Mouse (Mus musculus) hindbrain, embryonic 15.5 days (tissue): ENCODE results near the gene Imp3. TPM values are rescaled to one million over a fixed set of nuclear protein-coding genes. Genes with fewer than 3 reads are reported as not detected.
"Not testable (repeated sequence)": the region's sequence is repeated elsewhere in the genome, so short reads cannot be mapped to it uniquely, and the experiment has no call there.

Experiments used
- ATAC-seq: fragments of 200-750 bp; cut with Nextera tagmentation; 2 replicates; pipeline ENCODE4 v1.8.0; 2017; ENCODE audit warnings: low read depth, moderate number of reproducible peaks, moderate TSS enrichment; ENCODE audit not compliant: low FRiP score
- H3K27ac ChIP-seq: fragments of 300-500 bp; sonication (generic); replicated peaks from 2 replicates; pipeline ENCODE4 v1.5.1; 2015; ENCODE audit warnings: mild to moderate bottlenecking, inconsistent platforms
- H3K27me3 ChIP-seq: fragments of 300-500 bp; sonication (generic); 2 replicates; pipeline ENCODE4 v1.6.1; 2015; ENCODE audit warnings: control low read depth, inconsistent platforms
- H3K36me3 ChIP-seq: fragments of 300-500 bp; sonication (generic); 2 replicates; pipeline ENCODE4 v1.6.1; 2015; ENCODE audit warnings: control low read depth, inconsistent platforms
- H3K4me1 ChIP-seq: fragments of 300-500 bp; sonication (generic); replicated peaks from 2 replicates; pipeline ENCODE4 v1.6.1; 2015; ENCODE audit warnings: control low read depth, inconsistent platforms
- H3K4me2 ChIP-seq: fragments of 300-500 bp; sonication (generic); 2 replicates; pipeline ENCODE4 v1.6.1; 2015; ENCODE audit warnings: moderate library complexity, mild to moderate bottlenecking, inconsistent platforms
- H3K4me3 ChIP-seq: fragments of 300-500 bp; sonication (generic); 2 replicates; pipeline ENCODE4 v1.5.1; 2015; ENCODE audit warnings: mild to moderate bottlenecking, inconsistent platforms
- H3K9ac ChIP-seq: fragments of 300-500 bp; sonication (generic); 2 replicates; pipeline ENCODE4 v1.6.1; 2015; ENCODE audit warnings: inconsistent platforms
- H3K9me3 ChIP-seq: fragments of 300-500 bp; sonication (generic); 2 replicates; pipeline ENCODE4 v1.6.1; 2016; ENCODE audit warnings: control low read depth, inconsistent platforms
- WGBS: fragments of 180-500 bp; shearing (Covaris S2); methylation state at CpG from one replicate; pipeline ENCODE4 v1.1.7; 2015; 5-methylcytosine and 5-hydroxymethylcytosine counted together
- polyA plus RNA-seq: library from polyadenylated mRNA; unstranded; fragments of >200 nt; fragmentation: Nextera tagmentation; extraction: Ambion mirVana; gene quantifications from 2 replicates; pipeline ENCODE4 v1.2.1, GENCODE M21; 2015

Imp3 gene
- polyA plus RNA-seq, 1 experiment from 2014 or later = 70.7 TPM

DNA sequence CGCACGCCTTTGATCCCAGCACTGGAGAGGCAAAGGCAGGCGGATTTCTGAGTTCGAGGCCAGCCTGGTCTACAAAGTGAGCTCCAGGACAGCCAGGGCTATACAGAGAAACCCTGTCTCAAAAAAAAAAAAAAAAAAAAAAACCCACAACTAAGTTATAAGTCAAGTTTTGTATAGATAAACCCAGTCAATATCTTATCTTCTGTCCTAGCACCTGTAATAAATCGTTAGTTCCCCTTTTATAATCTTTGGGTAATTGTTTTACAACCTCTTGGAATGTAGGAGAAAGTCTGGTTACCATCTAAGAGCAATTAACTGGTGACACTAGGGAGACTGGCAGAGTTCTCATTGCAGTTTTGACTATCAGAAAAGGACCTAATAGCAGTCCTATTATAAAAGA, 11.4 kb downstream of the Imp3 start:
- ATAC-seq, H3K4me2 ChIP-seq, H3K27ac ChIP-seq, H3K9ac ChIP-seq, H3K4me3 ChIP-seq, H3K9me3 ChIP-seq, H3K36me3 ChIP-seq, H3K27me3 ChIP-seq: not testable (repeated sequence)
- peaks cover 12% of the 10 kb centered on the region for H3K4me1 ChIP-seq
- 92% methylated on average over 5 of the region's 5 CpGs for WGBS

- peak overlapping the region; percentile 76 for H3K4me3 ChIP-seq
- H3K27ac ChIP-seq = no peak overlapping the region
- peak overlapping the region; percentile 78 for H3K4me2 ChIP-seq
- no peaks in the 10 kb centered on the region for H3K36me3 ChIP-seq
- ATAC-seq = no peak
- H3K9ac ChIP-seq = peak overlapping the region; percentile 36; the same call in 1 of the 2 replicates
- 30% methylated on average over 13 of the region's 13 CpGs for WGBS
- peaks cover 12% of the 10 kb centered on the region for H3K4me1 ChIP-seq
- no peaks in the 10 kb centered on the region for H3K9me3 ChIP-seq
- no peaks in the 10 kb centered on the region for H3K27me3 ChIP-seq
These were observed 12.5 kb downstream of the Imp3 start for GRCm38 (mm10) chr9:56949767-56950166.

GRCm38 (mm10) chr9:56950414-56951400, 13.4 kb downstream of the Imp3 start, which contains the start of gene Snupn:
Gene Snupn (plus strand): TSS chr9:56950878.
- Histone ChIP-seq H3K4me3 (peak within 1 kb of the TSS; percentile 76), H3K27ac (peak within 1 kb of the TSS; percentile 88), H3K9me3 (no peaks in the 10 kb centered on the region), H3K36me3 (no peaks in the 10 kb centered on the region), H3K27me3 (no peaks in the 10 kb centered on the region), H3K4me1 (peaks cover 12% of the 10 kb centered on the region), H3K9ac (peak within 1 kb of the TSS; percentile 82), H3K4me2 (peak within 1 kb of the TSS; percentile 78)
- ATAC-seq = peak; percentile 100
- WGBS = under 1% methylated on average over 50 of the region's 50 CpGs

- Histone ChIP-seq H3K27me3 (no peaks in the 10 kb centered on the region), H3K4me1 (peaks cover 12% of the 10 kb centered on the region), H3K9me3 (no peaks in the 10 kb centered on the region), H3K36me3 (peaks cover 5% of the 10 kb centered on the region; the same call in 1 of the 2 replicates), H3K4me2 (no peak overlapping the region), H3K4me3 (no peak overlapping the region), H3K27ac (no peak overlapping the region), H3K9ac (no peak overlapping the region)
- ATAC-seq = no peak
- 97% methylated on average over 1 of the region's 1 CpGs for WGBS
These were observed 16.3 kb downstream of the Imp3 start for GRCm38 (mm10) chr9:56953562-56953961.

DNA sequence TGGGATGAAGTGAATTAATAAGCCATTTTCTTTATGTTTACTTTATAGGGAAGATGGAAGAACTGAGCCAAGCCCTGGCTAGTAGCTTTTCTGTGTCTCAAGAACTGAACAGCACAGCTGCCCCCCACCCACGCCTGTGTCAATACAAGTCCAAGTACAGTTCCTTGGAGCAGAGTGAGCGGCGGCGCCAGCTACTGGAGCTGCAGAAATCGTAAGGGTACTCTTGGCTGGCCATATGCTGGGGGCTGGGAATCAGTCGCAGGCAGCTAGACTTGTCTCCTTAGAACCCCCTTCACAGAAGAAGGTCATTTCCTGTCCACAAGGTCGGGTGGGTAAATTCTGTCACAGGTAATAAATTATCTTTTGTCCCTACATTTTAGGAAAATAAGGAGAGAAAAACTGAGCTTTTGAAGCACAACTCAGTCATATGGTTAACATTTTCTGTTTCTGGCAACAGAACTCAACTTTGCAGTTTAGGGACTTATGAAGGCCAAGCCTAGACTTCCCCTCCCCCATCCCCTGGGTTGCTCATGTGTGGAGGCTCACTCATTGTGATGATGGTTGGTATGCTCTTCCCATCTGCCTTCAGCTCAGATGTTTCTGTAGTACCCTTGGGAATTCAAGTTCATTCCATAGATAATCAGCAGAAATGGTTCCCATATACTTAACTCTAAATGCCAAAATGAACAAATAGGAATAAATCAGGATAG, 19.8 kb downstream of the Imp3 start:
- no peak overlapping the region for H3K4me2 ChIP-seq
- no peak overlapping the region for H3K4me3 ChIP-seq
- ATAC-seq = no peak
- H3K9me3 ChIP-seq = no peaks in the 10 kb centered on the region
- H3K27me3 ChIP-seq = no peaks in the 10 kb centered on the region
- peaks cover 24% of the 10 kb centered on the region for H3K36me3 ChIP-seq
- no peaks in the 10 kb centered on the region for H3K4me1 ChIP-seq
- WGBS = 85% methylated on average over 7 of the region's 7 CpGs
- H3K9ac ChIP-seq = no peak overlapping the region
- no peak overlapping the region for H3K27ac ChIP-seq

DNA sequence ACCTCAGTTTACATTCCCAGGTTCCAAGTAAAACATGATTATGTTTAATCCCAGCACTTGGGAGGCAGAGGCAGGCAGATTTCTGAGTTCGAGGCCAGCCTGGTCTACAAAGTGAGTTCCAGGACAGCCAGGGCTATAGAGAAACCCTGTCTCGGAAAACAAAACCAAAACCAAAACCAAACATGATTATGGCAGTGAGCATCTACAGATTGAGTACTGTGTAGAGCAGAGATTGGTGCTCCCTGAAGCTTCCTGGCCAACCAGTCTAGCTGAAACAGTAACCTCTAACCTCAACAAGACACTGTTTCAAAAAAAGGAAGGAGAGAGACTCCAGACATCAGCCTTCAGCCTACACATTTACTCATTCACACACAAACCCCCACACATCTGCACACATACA, 21.4 kb downstream of the Imp3 start:
- Histone ChIP-seq H3K4me2 (no peak overlapping the region), H3K4me3 (no peak overlapping the region), H3K27me3 (no peaks in the 10 kb centered on the region), H3K4me1 (no peaks in the 10 kb centered on the region), H3K36me3 (peaks cover 36% of the 10 kb centered on the region), H3K9me3 (no peaks in the 10 kb centered on the region), H3K9ac (no peak overlapping the region), H3K27ac (no peak overlapping the region)
- ATAC-seq = no peak
- 95% methylated on average over 2 of the region's 2 CpGs for WGBS

DNA sequence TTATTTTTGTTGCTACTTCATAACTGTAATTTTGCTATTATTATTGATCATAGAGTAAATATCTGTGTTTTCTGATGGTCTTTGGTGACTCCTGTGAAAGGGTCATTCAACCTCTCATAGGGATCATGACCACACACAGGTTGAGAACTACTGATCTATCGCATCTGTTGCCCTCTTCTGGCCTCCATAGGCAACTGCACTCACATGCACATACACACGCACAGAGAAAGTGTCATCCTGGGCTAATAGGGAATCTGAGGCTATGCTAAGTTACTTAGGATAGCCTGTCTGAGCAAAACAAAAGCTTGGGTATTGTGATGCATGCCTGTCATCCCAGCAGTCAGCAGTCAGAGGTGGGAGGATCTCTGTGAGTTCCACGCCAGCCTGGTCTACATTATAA, 24.3 kb downstream of the Imp3 start:
- no peaks in the 10 kb centered on the region for H3K27me3 ChIP-seq
- no peaks in the 10 kb centered on the region for H3K9me3 ChIP-seq
- H3K4me1 ChIP-seq = no peaks in the 10 kb centered on the region
- no peak overlapping the region for H3K4me3 ChIP-seq
- no peak overlapping the region for H3K27ac ChIP-seq
- H3K9ac ChIP-seq = no peak overlapping the region
- H3K4me2 ChIP-seq = no peak overlapping the region
- WGBS = 93% methylated on average over 3 of the region's 3 CpGs
- H3K36me3 ChIP-seq = peaks cover 47% of the 10 kb centered on the region
- ATAC-seq = no peak

DNA sequence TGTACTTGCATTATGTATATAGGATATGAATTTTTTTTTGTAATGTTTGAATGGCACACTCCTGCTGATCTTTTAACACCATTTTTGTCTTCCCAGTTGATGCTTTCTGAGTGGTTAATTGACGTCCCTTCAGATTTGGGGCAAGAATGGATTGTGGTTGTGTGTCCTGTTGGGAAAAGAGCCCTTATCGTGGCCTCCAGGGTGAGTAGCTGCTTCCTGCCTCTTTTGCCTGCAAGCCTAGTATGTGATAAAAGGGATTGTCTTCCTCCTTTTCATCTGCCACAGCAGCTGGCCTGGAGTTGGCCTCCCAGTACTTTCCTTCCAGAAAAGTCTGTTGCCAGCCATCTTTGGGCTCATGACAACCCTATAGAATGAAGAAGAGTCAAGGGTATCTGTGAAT, 32.9 kb downstream of the Imp3 start:
- Histone ChIP-seq H3K4me3 (no peak overlapping the region), H3K9me3 (no peaks in the 10 kb centered on the region), H3K27ac (no peak overlapping the region), H3K27me3 (no peaks in the 10 kb centered on the region), H3K9ac (no peak overlapping the region), H3K36me3 (peaks cover 17% of the 10 kb centered on the region), H3K4me1 (no peaks in the 10 kb centered on the region), H3K4me2 (no peak overlapping the region)
- WGBS = 84% methylated on average over 2 of the region's 2 CpGs
- no peak for ATAC-seq

GRCm38 (mm10) chr9:56973960-56974524, 36.8 kb downstream of the Imp3 start:
- H3K27me3 ChIP-seq = no peaks in the 10 kb centered on the region
- no peak overlapping the region for H3K9ac ChIP-seq
- peaks cover 20% of the 10 kb centered on the region for H3K36me3 ChIP-seq
- H3K27ac ChIP-seq = no peak overlapping the region
- ATAC-seq = no peak
- no peaks in the 10 kb centered on the region for H3K4me1 ChIP-seq
- H3K9me3 ChIP-seq = no peaks in the 10 kb centered on the region
- 92% methylated on average over 8 of the region's 8 CpGs for WGBS
- H3K4me3 ChIP-seq = no peak overlapping the region
- H3K4me2 ChIP-seq = no peak overlapping the region

DNA sequence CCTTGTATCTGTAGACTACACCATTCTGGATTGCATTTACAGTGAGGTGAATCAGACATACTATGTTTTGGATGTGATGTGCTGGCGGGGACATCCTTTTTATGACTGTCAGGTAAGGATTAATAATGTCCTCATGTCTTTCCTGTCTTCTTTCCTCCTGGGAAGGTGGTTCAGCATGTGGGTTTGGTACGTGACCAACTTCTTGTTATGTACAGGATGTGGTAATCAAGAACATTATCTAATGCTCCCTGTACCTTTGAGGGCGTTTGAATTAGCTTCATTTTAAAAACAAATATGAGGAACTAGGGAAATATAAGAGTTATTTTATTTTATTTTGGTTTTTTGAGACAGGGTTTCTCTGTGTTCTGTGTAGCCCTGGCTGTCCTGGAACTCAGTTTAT, 37.9 kb downstream of the Imp3 start:
- 85% methylated on average over 3 of the region's 3 CpGs for WGBS
- H3K4me2 ChIP-seq = no peak overlapping the region
- no peak overlapping the region for H3K9ac ChIP-seq
- H3K4me3 ChIP-seq = no peak overlapping the region
- no peak overlapping the region for H3K27ac ChIP-seq
- H3K4me1 ChIP-seq = no peaks in the 10 kb centered on the region
- ATAC-seq = no peak
- no peaks in the 10 kb centered on the region for H3K9me3 ChIP-seq
- peaks cover 14% of the 10 kb centered on the region; the same call in 1 of the 2 replicates for H3K36me3 ChIP-seq
- H3K27me3 ChIP-seq = no peaks in the 10 kb centered on the region

- peaks cover 25% of the 10 kb centered on the region for H3K36me3 ChIP-seq
- WGBS = 96% methylated on average over 6 of the region's 6 CpGs
These were observed 42.9 kb downstream of the Imp3 start for GRCm38 (mm10) chr9:56980186-56980585.

GRCm38 (mm10) chr9:56981502-56981901, 44.2 kb downstream of the Imp3 start:
- Histone ChIP-seq H3K4me1 (no peaks in the 10 kb centered on the region), H3K9me3 (no peaks in the 10 kb centered on the region), H3K27ac (no peak overlapping the region), H3K36me3 (peaks cover 25% of the 10 kb centered on the region), H3K9ac (no peak overlapping the region), H3K27me3 (no peaks in the 10 kb centered on the region), H3K4me2 (no peak overlapping the region), H3K4me3 (no peak overlapping the region)
- WGBS = 71% methylated on average over 1 of the region's 1 CpGs
- no peak for ATAC-seq

More at GRCm38 (mm10) chr9:56980186-56980585, 42.9 kb downstream of the Imp3 start:
- H3K4me1 ChIP-seq = no peaks in the 10 kb centered on the region
- H3K9me3 ChIP-seq = no peaks in the 10 kb centered on the region
- no peak overlapping the region for H3K9ac ChIP-seq
- H3K4me2 ChIP-seq = no peak overlapping the region
- no peak for ATAC-seq
- H3K4me3 ChIP-seq = no peak overlapping the region
- no peaks in the 10 kb centered on the region for H3K27me3 ChIP-seq
- H3K27ac ChIP-seq = no peak overlapping the region
